Mouse (Mus musculus) megakaryocyte, embryonic 14.5 days (primary cell): Measurements from ENCODE around the gene Pimreg.

Experiments used
- FLI1 ChIP-seq: IDR thresholded peaks from 2 replicates; pipeline ENCODE4 v1.6.1; 2012; ENCODE audit warnings: low read length, inconsistent platforms, mixed read lengths
- GATA1 ChIP-seq: IDR thresholded peaks from 3 replicates; pipeline ENCODE4 v1.6.1; 2012; ENCODE audit warnings: mixed read lengths, low read length, inconsistent platforms, borderline replicate concordance

GRCm38 (mm10) chr11:72092390-72092789, 50.6 kb downstream of the Pimreg start:
- TF ChIP-seq GATA1 (no peak), FLI1 (no peak)
